In the genomic region with DNA sequence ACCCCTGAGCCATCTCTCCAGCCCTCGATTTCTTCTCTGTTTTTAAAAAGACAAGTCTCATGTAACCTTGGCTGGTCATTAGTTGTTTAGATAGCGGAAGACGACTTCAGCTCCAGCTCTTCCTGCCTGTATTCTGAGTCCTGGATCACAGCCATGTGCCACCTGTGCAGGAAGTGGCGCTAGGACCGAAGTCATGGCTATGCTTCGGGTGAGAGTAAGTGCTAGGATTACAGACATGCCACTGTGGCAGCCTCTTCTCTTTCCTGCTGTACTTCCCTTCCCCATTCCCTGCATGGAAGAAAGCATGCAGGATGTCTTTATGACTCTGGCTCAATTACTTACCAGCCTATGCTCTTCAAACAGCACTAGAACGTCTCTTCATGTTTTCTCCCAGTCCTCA, we compare ENCODE assay signal across 33 mouse cellular contexts. TPM values are rescaled to one million over a fixed set of nuclear protein-coding genes. Genes with fewer than 3 reads are reported as not detected.
DNase-seq lines count a peak whose midpoint lies in the region; ATAC-seq and TF ChIP-seq lines count a peak whose summit lies in the region.
"Had no signal": no experiment of that assay in that cellular context is flagged by ENCODE, and none has a peak within 500 bp of the region (broad histone marks: within the 10 kb centered on the region; RNA-seq: fewer than 3 reads in every experiment).

No protein-coding gene starts in this region.

- 61% methylated on average over 7 of the region's 7 CpGs for WGBS in heart, embryonic 16.5 days
- WGBS in heart, adult 2 months, result 36% methylated on average over 7 of the region's 7 CpGs
- 58% methylated on average over 7 of the region's 7 CpGs for WGBS in lung, embryonic 14.5 days

- no peak overlapping the region for H3K4me3 ChIP-seq in heart, embryonic 16.5 days (ENCODE audit: low read length)
- H3K4me3 ChIP-seq in heart, adult 2 months, result no peak overlapping the region
- H3K4me3 ChIP-seq in lung, embryonic 14.5 days (ENCODE audit: low read depth, low read length), result no peak overlapping the region
- H3K4me3 ChIP-seq: embryonic facial prominence, embryonic 12.5 days; forebrain, embryonic 10.5 days; forebrain, embryonic 15.5 days; heart, embryonic 12.5 days; layer of hippocampus, adult 2 months; left cerebral cortex, adult 2 months; limb, embryonic 12.5 days; liver, embryonic 15.5 days; megakaryocyte, embryonic 14.5 days; midbrain, embryonic 12.5 days; myocyte; neural tube, embryonic 12.5 days had no signal

- intact Hi-C loops in heart, adult 2 months (cut with DNase I), result no loop called here

- H3K4me1 ChIP-seq in heart, embryonic 16.5 days (ENCODE audit: control insufficient read depth, insufficient read depth, low read length), result 0 out of 2 replicates have a peak, but pooled peaks cover 3% of the 10 kb centered on the region
- H3K4me1 ChIP-seq in heart, adult 2 months (ENCODE audit: control insufficient read depth, insufficient read depth, low read length), result peaks cover 2% of the 10 kb centered on the region
- H3K4me1 ChIP-seq in lung, embryonic 14.5 days (ENCODE audit: insufficient read depth), result no peaks in the 10 kb centered on the region
- H3K4me1 ChIP-seq: embryonic facial prominence, embryonic 12.5 days; forebrain, embryonic 10.5 days; forebrain, embryonic 15.5 days; limb, embryonic 12.5 days; liver, embryonic 15.5 days; midbrain, embryonic 12.5 days; neural tube, embryonic 12.5 days had no signal

- TF ChIP-seq POLR2A in heart, adult 2 months (IDR thresholded peaks at IDR 0.05; ENCODE audit: insufficient read depth, low read depth, low read length), result no peak

- H3K9ac ChIP-seq in heart, embryonic 16.5 days (ENCODE audit: low read length), result no peak overlapping the region
- H3K9ac ChIP-seq in heart, adult 2 months (ENCODE audit: low read depth, low read length), result no peak overlapping the region; the same call in 1 of the 2 replicates
- no peak overlapping the region for H3K9ac ChIP-seq in lung, embryonic 14.5 days
- H3K9ac ChIP-seq: embryonic facial prominence, embryonic 12.5 days; forebrain, embryonic 15.5 days; heart, embryonic 12.5 days; hindbrain, embryonic 14.5 days; limb, embryonic 12.5 days; liver, embryonic 15.5 days; midbrain, embryonic 12.5 days; neural tube, embryonic 12.5 days had no signal

- peak; percentile 45 to 47 for DNase-seq in cerebellum, adult 18-20 months
- no peak for DNase-seq in cerebellum, postnatal 4 days (ENCODE audit: low spot score in 2 of 2)
- peak; percentile 32 to 35 for DNase-seq in cerebellum, postnatal 36 days
- no peak for DNase-seq in cerebellum, adult 8-10 months
- DNase-seq in heart, adult 2 months, result no peak
- peak; percentile 62 for DNase-seq in lung, embryonic 14.5 days
- DNase-seq in lung, postnatal 25 days (ENCODE audit: low spot score), result no peak
- DNase-seq: adrenal gland, adult 8-10 months; gastrocnemius, postnatal 10 days; heart, postnatal 10 days; kidney, postnatal 14 days; right cerebral cortex, postnatal 4 days; thymus, adult 18-20 months; thymus, postnatal 25 days had no signal

- no peak for ATAC-seq in heart, embryonic 16.5 days (replicated peaks; ENCODE audit: extremely low read depth, insufficient read depth, low FRiP score)
- peak; percentile 68; the same call in 1 of the 2 replicates for ATAC-seq in lung, embryonic 14.5 days (ENCODE audit: insufficient read depth)
- ATAC-seq: forebrain, embryonic 15.5 days; intestine, postnatal 0 days had no signal

- no peak for TF ChIP-seq EP300 in heart, adult 2 months (IDR thresholded peaks at IDR 0.05; ENCODE audit: insufficient read depth, low read depth, low read length)

- H3K36me3 ChIP-seq in heart, embryonic 16.5 days (ENCODE audit: control insufficient read depth, insufficient read depth), result peaks cover 45% of the 10 kb centered on the region
- H3K36me3 ChIP-seq in heart, adult 2 months (ENCODE audit: control insufficient read depth, insufficient read depth, low read length), result peaks cover 37% of the 10 kb centered on the region
- peaks cover 81% of the 10 kb centered on the region for H3K36me3 ChIP-seq in lung, embryonic 14.5 days (ENCODE audit: insufficient read depth)

- no peaks in the 10 kb centered on the region for H3K27me3 ChIP-seq in heart, embryonic 16.5 days (ENCODE audit: control insufficient read depth, insufficient read depth, low read length)
- no peaks in the 10 kb centered on the region for H3K27me3 ChIP-seq in heart, adult 2 months (ENCODE audit: control insufficient read depth, insufficient read depth, low read length)
- no peaks in the 10 kb centered on the region for H3K27me3 ChIP-seq in lung, embryonic 14.5 days (ENCODE audit: insufficient read depth, low read length)
- H3K27me3 ChIP-seq: embryonic facial prominence, embryonic 12.5 days; forebrain, embryonic 15.5 days; heart, embryonic 12.5 days; limb, embryonic 12.5 days; liver, embryonic 15.5 days; megakaryocyte, embryonic 14.5 days; midbrain, embryonic 12.5 days; neural tube, embryonic 12.5 days had no signal

- H3K27ac ChIP-seq in heart, embryonic 16.5 days (ENCODE audit: low read length), result 0 out of 2 replicates have a peak overlapping the region, but pooled peaks have one; percentile 9
- no peak overlapping the region for H3K27ac ChIP-seq in heart, adult 2 months
- H3K27ac ChIP-seq in lung, embryonic 14.5 days (ENCODE audit: low read depth), result no peak overlapping the region
- H3K27ac ChIP-seq: embryonic facial prominence, embryonic 12.5 days; forebrain, embryonic 10.5 days; forebrain, embryonic 15.5 days; hindbrain, embryonic 14.5 days; left cerebral cortex, adult 2 months; limb, embryonic 12.5 days; liver, embryonic 15.5 days; midbrain, embryonic 12.5 days; neural tube, embryonic 12.5 days; stomach, postnatal 0 days had no signal

- H3K4me2 ChIP-seq in heart, embryonic 16.5 days (ENCODE audit: low read depth, low read length), result no peak overlapping the region
- H3K4me2 ChIP-seq in lung, embryonic 14.5 days, result no peak overlapping the region
- H3K4me2 ChIP-seq: embryonic facial prominence, embryonic 12.5 days; forebrain, embryonic 15.5 days; heart, embryonic 12.5 days; hindbrain, embryonic 14.5 days; limb, embryonic 12.5 days; liver, embryonic 15.5 days; midbrain, embryonic 12.5 days; neural tube, embryonic 12.5 days had no signal

- no peaks in the 10 kb centered on the region for H3K9me3 ChIP-seq in heart, embryonic 16.5 days (replicated peaks; ENCODE audit: control insufficient read depth, low read length)
- H3K9me3 ChIP-seq in lung, embryonic 14.5 days (ENCODE audit: low read depth, low read length), result no peaks in the 10 kb centered on the region
- H3K9me3 ChIP-seq: embryonic facial prominence, embryonic 12.5 days; forebrain, embryonic 10.5 days; forebrain, embryonic 15.5 days; G1E; heart, embryonic 12.5 days; limb, embryonic 12.5 days; liver, embryonic 15.5 days; megakaryocyte, embryonic 14.5 days; midbrain, embryonic 12.5 days; neural tube, embryonic 12.5 days had no signal

- TF ChIP-seq CTCF in heart, adult 2 months (IDR thresholded peaks at IDR 0.05), result no peak
- TF ChIP-seq CTCF in lung, embryonic 14.5 days (IDR thresholded peaks at IDR 0.05; ENCODE audit: low read depth), result no peak

- no peaks in the 10 kb centered on the region; the same call in none of the 2 replicates for H3K79me2 ChIP-seq in heart, adult 2 months (replicated peaks; ENCODE audit: control insufficient read depth, insufficient read depth, low read length)

RNA-seq across cellular contexts. Expression of a gene that starts 27.5 kb away (rescaled TPM):
- polyA plus RNA-seq in heart, embryonic 16.5 days (2015; fragmentation: Nextera tagmentation; extraction: Ambion mirVana), result 181 and 193 TPM in 2 replicates
- total RNA-seq in heart, adult 2 months (2021), result 10 to 100 TPM; 52.2 to 69.8 TPM
- polyA plus RNA-seq in heart, adult 2 months (2012; rRNA removed), result 56.8 and 101 TPM in 2 replicates
- 128 and 140 TPM in 2 replicates for polyA plus RNA-seq in lung, embryonic 14.5 days (2014; fragmentation: Nextera tagmentation; extraction: Ambion mirVana)

RNA-seq across cellular contexts. Expression of a gene that starts 31.2 kb away (rescaled TPM):
- polyA plus RNA-seq in heart, embryonic 16.5 days (2015; fragmentation: Nextera tagmentation; extraction: Ambion mirVana), result 117 and 129 TPM in 2 replicates
- total RNA-seq in heart, adult 2 months (2021), result 100 to 1,000 TPM; 100 to 116 TPM
- polyA plus RNA-seq in heart, adult 2 months (2012; rRNA removed), result 62.7 and 93.8 TPM in 2 replicates
- 108 and 111 TPM in 2 replicates for polyA plus RNA-seq in lung, embryonic 14.5 days (2014; fragmentation: Nextera tagmentation; extraction: Ambion mirVana)

RNA-seq across cellular contexts. Expression of a gene that starts 40.6 kb away (rescaled TPM):
- 106 and 108 TPM in 2 replicates for polyA plus RNA-seq in heart, embryonic 16.5 days (2015; fragmentation: Nextera tagmentation; extraction: Ambion mirVana)
- total RNA-seq in heart, adult 2 months (2021), result 1 to 10 TPM; 3.3 to 5.6 TPM
- 51.7 and 53.8 TPM in 2 replicates for polyA plus RNA-seq in heart, adult 2 months (2012; rRNA removed)
- 5.0 and 5.9 TPM in 2 replicates for polyA plus RNA-seq in lung, embryonic 14.5 days (2014; fragmentation: Nextera tagmentation; extraction: Ambion mirVana)
- total RNA-seq: G1E; granulocyte monocyte progenitor cell, adult 5-6 weeks; hematopoietic stem cell, adult 5-6 weeks had no signal
- polyA plus RNA-seq: G1E had no signal

RNA-seq across cellular contexts. Expression of a gene that starts 52.5 kb away (rescaled TPM):
- polyA plus RNA-seq in heart, embryonic 16.5 days (2015; fragmentation: Nextera tagmentation; extraction: Ambion mirVana), result 130 and 135 TPM in 2 replicates
- 100 to 1,000 TPM; 107 to 125 TPM for total RNA-seq in heart, adult 2 months (2021)
- polyA plus RNA-seq in heart, adult 2 months (2012; rRNA removed), result 113 and 175 TPM in 2 replicates
- 110 and 112 TPM in 2 replicates for polyA plus RNA-seq in lung, embryonic 14.5 days (2014; fragmentation: Nextera tagmentation; extraction: Ambion mirVana)

Comparison
In these comparisons a context has a peak if more than half of its experiments do, and no peak if none do; other contexts are left out.
1. DNase-seq: peak in cerebellum, adult 18-20 months (2 of 2), cerebellum, postnatal 36 days (2 of 2) and lung, embryonic 14.5 days (single experiment); none in cerebellum, postnatal 4 days (0 of 2), cerebellum, adult 8-10 months (single experiment), heart, adult 2 months (0 of 2) and lung, postnatal 25 days (single experiment).